Mouse (Mus musculus) heart, embryonic 12.5 days (tissue): ENCODE measurements around the gene Ccdc116. TPM values are rescaled to one million over a fixed set of nuclear protein-coding genes. Genes with fewer than 3 reads are reported as not detected.

Experiments used
- ATAC-seq: fragments of 200-750 bp; cut with Nextera tagmentation; 2 replicates; pipeline ENCODE4 v1.8.0; 2017; ENCODE audit warnings: moderate TSS enrichment, moderate library complexity; ENCODE audit not compliant: insufficient number of reproducible peaks, low FRiP score
- H3K27ac ChIP-seq: fragments of 300-500 bp; sonication (generic); 2 replicates; pipeline ENCODE4 v1.5.1; 2016; ENCODE audit warnings: mild to moderate bottlenecking, moderate library complexity; ENCODE audit not compliant: poor library complexity, severe bottlenecking
- H3K27me3 ChIP-seq: fragments of 300-500 bp; sonication (generic); replicated peaks from 2 replicates; pipeline ENCODE4 v1.6.1; 2016; ENCODE audit warnings: mild to moderate bottlenecking, moderate library complexity
- H3K36me3 ChIP-seq: fragments of 300-500 bp; sonication (generic); 2 replicates; pipeline ENCODE4 v1.6.1; 2016; ENCODE audit warnings: mild to moderate bottlenecking, moderate library complexity
- H3K4me1 ChIP-seq: fragments of 300-500 bp; sonication (generic); replicated peaks from 2 replicates; pipeline ENCODE4 v1.6.1; 2016; ENCODE audit warnings: mild to moderate bottlenecking
- H3K4me2 ChIP-seq: fragments of 300-500 bp; sonication (generic); 2 replicates; pipeline ENCODE4 v1.6.1; 2016; ENCODE audit warnings: mild to moderate bottlenecking, moderate library complexity
- H3K4me3 ChIP-seq: fragments of 300-500 bp; sonication (generic); 2 replicates; pipeline ENCODE4 v1.5.1; 2016; ENCODE audit warnings: mild to moderate bottlenecking
- H3K9ac ChIP-seq: fragments of 300-500 bp; sonication (generic); 2 replicates; pipeline ENCODE4 v1.6.1; 2016; ENCODE audit warnings: mild to moderate bottlenecking, moderate library complexity
- H3K9me3 ChIP-seq: fragments of 300-500 bp; sonication (generic); replicated peaks from 2 replicates; pipeline ENCODE4 v1.6.1; 2016; ENCODE audit warnings: mild to moderate bottlenecking, moderate library complexity
- WGBS: fragments of 180-500 bp; shearing (Covaris S2); methylation state at CpG from one replicate; pipeline ENCODE4 v1.1.7; 2016; 5-methylcytosine and 5-hydroxymethylcytosine counted together
- polyA plus RNA-seq: library from polyadenylated mRNA; unstranded; fragments of >200 nt; fragmentation: Nextera tagmentation; extraction: Ambion mirVana; gene quantifications from 2 replicates; pipeline ENCODE4 v1.2.1, GENCODE M21; 2016

Gene Ccdc116
- polyA plus RNA-seq, 1 experiment from 2014 or later = 0.33 TPM

- ATAC-seq = no peak
- 70% methylated on average over 2 of the region's 2 CpGs for WGBS
Measured at GRCm38 (mm10) chr16:17154346-17154745, 7.3 kb upstream of the Ccdc116 start.

GRCm38 (mm10) chr16:17151874-17152273 lies 4.8 kb upstream of the Ccdc116 start:
- Histone ChIP-seq H3K27ac (no peak overlapping the region), H3K9me3 (no peaks in the 10 kb centered on the region), H3K9ac (no peak overlapping the region), H3K36me3 (peaks cover 46% of the 10 kb centered on the region), H3K4me2 (no peak overlapping the region), H3K27me3 (no peaks in the 10 kb centered on the region), H3K4me1 (peaks cover 16% of the 10 kb centered on the region), H3K4me3 (no peak overlapping the region)
- no peak for ATAC-seq
- 80% methylated on average over 4 of the region's 4 CpGs for WGBS

More at GRCm38 (mm10) chr16:17154346-17154745, 7.3 kb upstream of the Ccdc116 start:
- Histone ChIP-seq H3K9me3 (no peaks in the 10 kb centered on the region), H3K27me3 (no peaks in the 10 kb centered on the region), H3K27ac (no peak overlapping the region), H3K4me3 (no peak overlapping the region), H3K9ac (no peak overlapping the region), H3K4me2 (no peak overlapping the region), H3K36me3 (peaks cover 69% of the 10 kb centered on the region), H3K4me1 (peaks cover 4% of the 10 kb centered on the region; the same call in 1 of the 2 replicates)

GRCm38 (mm10) chr16:17150520-17151258 lies 3.7 kb upstream of the Ccdc116 start:
- no peak overlapping the region for H3K27ac ChIP-seq

GRCm38 (mm10) chr16:17148084-17148483 lies 1.1 kb upstream of the Ccdc116 start:
- H3K9ac ChIP-seq = no peak overlapping the region
- peaks cover 15% of the 10 kb centered on the region for H3K36me3 ChIP-seq

More at GRCm38 (mm10) chr16:17150520-17151258, 3.7 kb upstream of the Ccdc116 start:
- H3K4me1 ChIP-seq = peaks cover 16% of the 10 kb centered on the region
- peaks cover 37% of the 10 kb centered on the region for H3K36me3 ChIP-seq
- H3K9ac ChIP-seq = no peak overlapping the region
- WGBS = 82% methylated on average over 7 of the region's 7 CpGs
- H3K27me3 ChIP-seq = no peaks in the 10 kb centered on the region
- ATAC-seq = no peak
- no peak overlapping the region for H3K4me2 ChIP-seq
- no peaks in the 10 kb centered on the region for H3K9me3 ChIP-seq
- H3K4me3 ChIP-seq = no peak overlapping the region

GRCm38 (mm10) chr16:17147391-17147929 lies 431 bp upstream of the Ccdc116 start:
- WGBS = under 1% methylated on average over 41 of the region's 41 CpGs
- Histone ChIP-seq H3K9ac (peak overlapping the region; percentile 59), H3K4me3 (peak overlapping the region; percentile 47), H3K27me3 (no peaks in the 10 kb centered on the region), H3K4me2 (peak overlapping the region; percentile 78), H3K4me1 (peaks cover 12% of the 10 kb centered on the region), H3K9me3 (no peaks in the 10 kb centered on the region), H3K27ac (no peak overlapping the region), H3K36me3 (peaks cover 8% of the 10 kb centered on the region)
- ATAC-seq = 0 out of 2 replicates have a peak, but pooled peaks have one; percentile 12

More at GRCm38 (mm10) chr16:17148084-17148483, 1.1 kb upstream of the Ccdc116 start:
- H3K27ac ChIP-seq = no peak overlapping the region
- H3K27me3 ChIP-seq = no peaks in the 10 kb centered on the region
- H3K4me2 ChIP-seq = peak overlapping the region; percentile 78
- H3K9me3 ChIP-seq = no peaks in the 10 kb centered on the region
- peak overlapping the region; percentile 47 for H3K4me3 ChIP-seq
- 9% methylated on average over 16 of the region's 16 CpGs for WGBS
- H3K4me1 ChIP-seq = peaks cover 12% of the 10 kb centered on the region
- peak; percentile 30; the same call in 1 of the 2 replicates for ATAC-seq

GRCm38 (mm10) chr16:17144339-17144738 lies 2.7 kb downstream of the Ccdc116 start, which contains the start of gene Ydjc:
Gene Ydjc (plus strand): TSS chr16:17144621.
- Histone ChIP-seq H3K9me3 (no peaks in the 10 kb centered on the region), H3K27me3 (no peaks in the 10 kb centered on the region), H3K4me1 (peaks cover 12% of the 10 kb centered on the region), H3K9ac (no peak within 1 kb of the TSS), H3K27ac (no peak within 1 kb of the TSS), H3K4me2 (no peak within 1 kb of the TSS), H3K4me3 (no peak within 1 kb of the TSS), H3K36me3 (no peaks in the 10 kb centered on the region)
- ATAC-seq = no peak
- 21% methylated on average over 7 of the region's 7 CpGs for WGBS

- H3K9ac ChIP-seq = no peak overlapping the region
- ATAC-seq = no peak
- no peaks in the 10 kb centered on the region for H3K9me3 ChIP-seq
- no peak overlapping the region for H3K4me3 ChIP-seq
- 79% methylated on average over 15 of the region's 15 CpGs for WGBS
- no peak overlapping the region for H3K4me2 ChIP-seq
- H3K36me3 ChIP-seq = no peaks in the 10 kb centered on the region
- H3K4me1 ChIP-seq = peaks cover 6% of the 10 kb centered on the region
- no peak overlapping the region for H3K27ac ChIP-seq
- no peaks in the 10 kb centered on the region for H3K27me3 ChIP-seq
Measured at GRCm38 (mm10) chr16:17137355-17137754, 9.7 kb downstream of the Ccdc116 start.

GRCm38 (mm10) chr16:17132906-17133200 lies 14.2 kb downstream of the Ccdc116 start:
- no peaks in the 10 kb centered on the region for H3K27me3 ChIP-seq
- peak overlapping the region; percentile 73 for H3K4me3 ChIP-seq
- 47% methylated on average over 7 of the region's 7 CpGs for WGBS
- ATAC-seq = no peak
- H3K27ac ChIP-seq = no peak overlapping the region
- H3K9me3 ChIP-seq = no peaks in the 10 kb centered on the region
- peak overlapping the region; percentile 75 for H3K9ac ChIP-seq
- H3K4me1 ChIP-seq = peaks cover 15% of the 10 kb centered on the region
- H3K4me2 ChIP-seq = peak overlapping the region; percentile 93
- no peaks in the 10 kb centered on the region for H3K36me3 ChIP-seq

GRCm38 (mm10) chr16:17132089-17132905 lies 14.7 kb downstream of the Ccdc116 start, which contains the start of gene Sdf2l1:
Gene Sdf2l1 (minus strand): TSS chr16:17132383.
- H3K9me3 ChIP-seq = no peaks in the 10 kb centered on the region
- ATAC-seq = peak; percentile 97
- H3K4me2 ChIP-seq = peak within 1 kb of the TSS; percentile 93
- peaks cover 15% of the 10 kb centered on the region for H3K4me1 ChIP-seq
- peak within 1 kb of the TSS; percentile 73 for H3K4me3 ChIP-seq
- WGBS = under 1% methylated on average over 47 of the region's 47 CpGs
- no peaks in the 10 kb centered on the region for H3K27me3 ChIP-seq
- H3K27ac ChIP-seq = peak within 1 kb of the TSS; percentile 30; the same call in 1 of the 2 replicates
- peak within 1 kb of the TSS; percentile 75 for H3K9ac ChIP-seq
- H3K36me3 ChIP-seq = no peaks in the 10 kb centered on the region

- no peak for ATAC-seq
- Histone ChIP-seq H3K9ac (peak overlapping the region; percentile 75), H3K4me2 (peak overlapping the region; percentile 93), H3K36me3 (no peaks in the 10 kb centered on the region), H3K9me3 (no peaks in the 10 kb centered on the region), H3K4me3 (peak overlapping the region; percentile 73), H3K27ac (peak overlapping the region; percentile 30; the same call in 1 of the 2 replicates), H3K27me3 (no peaks in the 10 kb centered on the region), H3K4me1 (peaks cover 15% of the 10 kb centered on the region)
- WGBS = 3% methylated on average over 43 of the region's 43 CpGs
Measured at GRCm38 (mm10) chr16:17131191-17132088, 15.6 kb downstream of the Ccdc116 start.
